ENCODE assay signal across 15 mouse cellular contexts in genomic region chr8:98860416-98860815, GRCm38 (mm10).
"Had no signal": no experiment of that assay in that cellular context is flagged by ENCODE, and none has a peak within 500 bp of the region (broad histone marks: within the 10 kb centered on the region; RNA-seq: fewer than 3 reads in every experiment).

No protein-coding gene starts in this region.

- H3K4me2 ChIP-seq: limb, embryonic 12.5 days; liver, embryonic 13.5 days; lung, embryonic 15.5 days; midbrain, embryonic 11.5 days; midbrain, embryonic 15.5 days; neural tube, embryonic 13.5 days had no signal

- H3K27me3 ChIP-seq: limb, embryonic 12.5 days; liver, embryonic 13.5 days; lung, embryonic 15.5 days; megakaryocyte, embryonic 14.5 days; midbrain, embryonic 15.5 days; neural tube, embryonic 13.5 days had no signal

- H3K4me3 ChIP-seq: left cerebral cortex, adult 2 months; limb, embryonic 12.5 days; liver, embryonic 13.5 days; lung, embryonic 15.5 days; megakaryocyte, embryonic 14.5 days; midbrain, embryonic 15.5 days; neural tube, embryonic 13.5 days had no signal

- H3K27ac ChIP-seq: left cerebral cortex, adult 2 months; limb, embryonic 12.5 days; liver, embryonic 13.5 days; lung, embryonic 15.5 days; macrophage; midbrain, embryonic 15.5 days; neural tube, embryonic 13.5 days had no signal

- H3K36me3 ChIP-seq: limb, embryonic 12.5 days; liver, embryonic 13.5 days; lung, embryonic 15.5 days; midbrain, embryonic 15.5 days; neural tube, embryonic 13.5 days had no signal

- ATAC-seq: liver, postnatal 0 days; midbrain, embryonic 15.5 days had no signal

- H3K9me3 ChIP-seq: limb, embryonic 12.5 days; liver, embryonic 13.5 days; lung, embryonic 15.5 days; megakaryocyte, embryonic 14.5 days; midbrain, embryonic 15.5 days; neural tube, embryonic 13.5 days had no signal

- H3K4me1 ChIP-seq: liver, embryonic 13.5 days; lung, embryonic 15.5 days; megakaryocyte, embryonic 14.5 days; midbrain, embryonic 15.5 days; neural tube, embryonic 13.5 days had no signal

- H3K9ac ChIP-seq: limb, embryonic 12.5 days; liver, embryonic 13.5 days; liver, postnatal 0 days; lung, embryonic 15.5 days; midbrain, embryonic 15.5 days; neural tube, embryonic 13.5 days had no signal

- DNase-seq: kidney, postnatal 25 days; liver; liver, embryonic 13.5 days; liver, postnatal 0 days; lung, postnatal 14 days; thymus, adult 18-20 months; thymus, postnatal 14 days had no signal
